Mouse (Mus musculus) heart, embryonic 11.5 days (tissue): Measurements from ENCODE around the gene Ephx4. TPM values are rescaled to one million over a fixed set of nuclear protein-coding genes. Genes with fewer than 3 reads are reported as not detected.
A peak's percentile ranks its signal among the peaks of the same experiment; 100 is the strongest.

Experiments
- ATAC-seq: fragments of 200-750 bp; cut with Nextera tagmentation; replicated peaks from 2 replicates; pipeline ENCODE4 v1.8.0; 2017; ENCODE audit warnings: moderate library complexity; ENCODE audit not compliant: insufficient number of reproducible peaks, low FRiP score, low TSS enrichment
- H3K27ac ChIP-seq: fragments of 300-500 bp; sonication (generic); 2 replicates; pipeline ENCODE4 v1.5.1; 2014; ENCODE audit warnings: mild to moderate bottlenecking, low read depth, low read length
- H3K27me3 ChIP-seq: fragments of 300-500 bp; sonication (generic); 2 replicates; pipeline ENCODE4 v1.6.1; 2014; ENCODE audit warnings: mild to moderate bottlenecking, low read length, mixed read lengths; ENCODE audit not compliant: control insufficient read depth, insufficient read depth
- H3K36me3 ChIP-seq: fragments of 300-500 bp; sonication (generic); 2 replicates; pipeline ENCODE4 v1.6.1; 2014; ENCODE audit warnings: mild to moderate bottlenecking, low read length, moderate library complexity, mixed read lengths; ENCODE audit not compliant: control insufficient read depth, insufficient read depth
- H3K4me1 ChIP-seq: fragments of 300-500 bp; sonication (generic); 2 replicates; pipeline ENCODE4 v1.6.1; 2014; ENCODE audit warnings: low read length; ENCODE audit not compliant: control insufficient read depth, insufficient read depth
- H3K4me2 ChIP-seq: fragments of 300-500 bp; sonication (generic); 2 replicates; pipeline ENCODE4 v1.6.1; 2014; ENCODE audit warnings: mild to moderate bottlenecking, moderate library complexity
- H3K4me3 ChIP-seq: fragments of 300-500 bp; sonication (generic); 2 replicates; pipeline ENCODE4 v1.5.1; 2014; ENCODE audit warnings: low read depth, low read length
- H3K9ac ChIP-seq: fragments of 300-500 bp; sonication (generic); 2 replicates; pipeline ENCODE4 v1.6.1; 2014; ENCODE audit warnings: mild to moderate bottlenecking, low read depth, low read length, moderate library complexity
- H3K9me3 ChIP-seq: fragments of 300-500 bp; sonication (generic); replicated peaks from 2 replicates; pipeline ENCODE4 v1.6.1; 2016; ENCODE audit warnings: low read length; ENCODE audit not compliant: control insufficient read depth
- WGBS: fragments of 180-500 bp; shearing (Covaris S2); extraction: QIAGEN DNeasy Blood & Tissue Kit; methylation state at CpG from one replicate; pipeline ENCODE4 v1.1.7; 2014; ENCODE audit not compliant: insufficient replicate concordance; 5-methylcytosine and 5-hydroxymethylcytosine counted together
- polyA plus RNA-seq: library from polyadenylated mRNA; unstranded; fragments of >200 nt; fragmentation: Nextera tagmentation; extraction: Ambion mirVana; gene quantifications from 2 replicates; pipeline ENCODE4 v1.2.1, GENCODE M21; 2014

Gene Ephx4
- polyA plus RNA-seq, 1 experiment from 2014 or later, result 0.29 TPM

GRCm38 (mm10) chr5:107437464-107438281, 35.1 kb downstream of the Ephx4 start, which contains the start of gene Btbd8:
TSS of gene Btbd8 (plus strand) at chr5:107437997.
- peak within 1 kb of the TSS; percentile 77 for H3K4me2 ChIP-seq
- peak within 1 kb of the TSS; percentile 72 for H3K27ac ChIP-seq
- peaks cover 5% of the 10 kb centered on the region; the same call in 1 of the 2 replicates for H3K4me1 ChIP-seq
- H3K9ac ChIP-seq, result peak within 1 kb of the TSS; percentile 92
- H3K9me3 ChIP-seq, result no peaks in the 10 kb centered on the region
- H3K27me3 ChIP-seq, result no peaks in the 10 kb centered on the region
- peak within 1 kb of the TSS; percentile 76 for H3K4me3 ChIP-seq
- no peaks in the 10 kb centered on the region for H3K36me3 ChIP-seq
- under 1% methylated on average over 47 of the region's 51 CpGs for WGBS
- peak; percentile 93 for ATAC-seq

GRCm38 (mm10) chr5:107438353-107438752, 35.8 kb downstream of the Ephx4 start:
- H3K36me3 ChIP-seq, result no peaks in the 10 kb centered on the region
- peak overlapping the region; percentile 76 for H3K4me3 ChIP-seq
- peaks cover 5% of the 10 kb centered on the region; the same call in 1 of the 2 replicates for H3K4me1 ChIP-seq
- WGBS, result 26% methylated on average over 7 of the region's 7 CpGs
- peak overlapping the region; percentile 77 for H3K4me2 ChIP-seq
- ATAC-seq, result no peak
- no peaks in the 10 kb centered on the region for H3K9me3 ChIP-seq
- H3K27ac ChIP-seq, result peak overlapping the region; percentile 72
- no peaks in the 10 kb centered on the region for H3K27me3 ChIP-seq
- peak overlapping the region; percentile 92 for H3K9ac ChIP-seq

- no peak overlapping the region for H3K4me3 ChIP-seq
- ATAC-seq, result no peak
- no peak overlapping the region for H3K9ac ChIP-seq
- WGBS, result 69% methylated on average over 5 of the region's 5 CpGs
- no peak overlapping the region for H3K4me2 ChIP-seq
- no peak overlapping the region for H3K27ac ChIP-seq
- no peaks in the 10 kb centered on the region for H3K27me3 ChIP-seq
- H3K36me3 ChIP-seq, result no peaks in the 10 kb centered on the region
- H3K9me3 ChIP-seq, result no peaks in the 10 kb centered on the region
- peaks cover 5% of the 10 kb centered on the region; the same call in 1 of the 2 replicates for H3K4me1 ChIP-seq
Observed at GRCm38 (mm10) chr5:107441881-107442280, 39.3 kb downstream of the Ephx4 start.

GRCm38 (mm10) chr5:107444251-107444650, 41.7 kb downstream of the Ephx4 start:
- no peak overlapping the region for H3K27ac ChIP-seq
- no peaks in the 10 kb centered on the region for H3K9me3 ChIP-seq
- no peaks in the 10 kb centered on the region for H3K27me3 ChIP-seq
- no peak overlapping the region for H3K4me2 ChIP-seq
- 80% methylated on average over 4 of the region's 4 CpGs for WGBS
- no peak for ATAC-seq
- no peaks in the 10 kb centered on the region for H3K36me3 ChIP-seq
- H3K9ac ChIP-seq, result no peak overlapping the region
- H3K4me1 ChIP-seq, result no peaks in the 10 kb centered on the region
- H3K4me3 ChIP-seq, result no peak overlapping the region

GRCm38 (mm10) chr5:107447977-107448376, 45.4 kb downstream of the Ephx4 start:
- Histone ChIP-seq H3K4me3 (no peak overlapping the region), H3K4me1 (no peaks in the 10 kb centered on the region), H3K27ac (no peak overlapping the region), H3K9ac (no peak overlapping the region), H3K27me3 (no peaks in the 10 kb centered on the region), H3K4me2 (no peak overlapping the region), H3K9me3 (no peaks in the 10 kb centered on the region), H3K36me3 (no peaks in the 10 kb centered on the region)
- no peak for ATAC-seq
- WGBS, result 76% methylated on average over 4 of the region's 4 CpGs

GRCm38 (mm10) chr5:107448784-107449183, 46.2 kb downstream of the Ephx4 start:
- ATAC-seq, result no peak
- Histone ChIP-seq H3K27me3 (no peaks in the 10 kb centered on the region), H3K4me3 (no peak overlapping the region), H3K9me3 (no peaks in the 10 kb centered on the region), H3K27ac (no peak overlapping the region), H3K36me3 (no peaks in the 10 kb centered on the region), H3K4me1 (no peaks in the 10 kb centered on the region), H3K4me2 (no peak overlapping the region), H3K9ac (no peak overlapping the region)
- WGBS, result 89% methylated on average over 4 of the region's 4 CpGs

- no peak for ATAC-seq
- Histone ChIP-seq H3K4me2 (no peak overlapping the region), H3K36me3 (no peaks in the 10 kb centered on the region), H3K4me3 (no peak overlapping the region), H3K9ac (no peak overlapping the region), H3K9me3 (no peaks in the 10 kb centered on the region), H3K27ac (no peak overlapping the region), H3K27me3 (no peaks in the 10 kb centered on the region), H3K4me1 (no peaks in the 10 kb centered on the region)
- WGBS, result 81% methylated on average over 5 of the region's 5 CpGs
Observed at GRCm38 (mm10) chr5:107449620-107450019, 47.1 kb downstream of the Ephx4 start.

GRCm38 (mm10) chr5:107450299-107450698, 47.8 kb downstream of the Ephx4 start:
- Histone ChIP-seq H3K36me3 (no peaks in the 10 kb centered on the region), H3K4me1 (no peaks in the 10 kb centered on the region), H3K4me2 (no peak overlapping the region), H3K27me3 (no peaks in the 10 kb centered on the region), H3K27ac (no peak overlapping the region), H3K4me3 (no peak overlapping the region), H3K9me3 (no peaks in the 10 kb centered on the region), H3K9ac (no peak overlapping the region)
- no peak for ATAC-seq
- WGBS, result 86% methylated on average over 5 of the region's 5 CpGs
